Mouse (Mus musculus): ENCODE data around the gene Ptprcap. TPM values are rescaled to one million over a fixed set of nuclear protein-coding genes. Genes with fewer than 3 reads are reported as not detected.

Ptprcap gene
- total RNA-seq, 2 experiments from 2014 or later: 0.65 to 2.0 TPM

DNA sequence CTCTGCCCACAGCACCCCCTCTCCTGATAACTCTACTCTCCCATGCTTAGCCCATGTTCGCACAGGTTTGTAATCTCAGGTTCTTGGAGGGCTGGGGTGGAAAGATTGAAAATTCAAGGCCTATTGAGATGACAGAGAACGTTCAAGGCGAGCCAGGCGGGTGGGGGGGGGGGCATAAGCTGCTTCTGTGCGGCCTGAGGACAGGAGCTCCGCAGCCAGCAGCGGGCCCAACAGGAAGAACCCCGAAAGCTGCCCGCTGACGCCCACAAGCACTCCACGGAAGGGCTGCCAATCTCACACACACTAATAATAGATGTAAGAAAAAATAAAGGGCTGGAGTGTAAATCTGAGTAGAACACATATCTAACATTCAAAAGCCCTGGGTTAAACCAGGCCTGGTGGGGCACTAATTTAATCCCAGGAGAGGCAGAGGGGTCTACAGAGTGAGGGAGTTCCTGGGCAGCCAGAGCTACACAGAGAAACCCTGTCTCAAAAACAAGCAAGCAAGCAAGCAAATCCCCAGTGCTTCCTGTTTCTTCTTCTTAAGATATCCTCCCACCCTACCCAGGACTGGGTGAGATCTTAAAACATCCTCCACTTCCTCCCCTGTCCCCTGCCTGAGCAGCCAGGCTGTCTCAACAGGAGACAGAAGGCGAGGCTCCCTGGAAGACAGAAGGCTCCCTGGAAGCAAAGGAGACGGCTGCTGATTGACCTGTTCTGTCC, 50.4 kb downstream of the Ptprcap start:
- intact Hi-C loops (cut with DNase I): loop anchor here (5.0 kb wide), 1 partner anchor 76 kb away; the partner anchor contains the start of gene Aip
- DNase-seq (ENCODE audit: extremely low spot score in 1 of 2, low spot score in 2 of 2): no peak

DNA sequence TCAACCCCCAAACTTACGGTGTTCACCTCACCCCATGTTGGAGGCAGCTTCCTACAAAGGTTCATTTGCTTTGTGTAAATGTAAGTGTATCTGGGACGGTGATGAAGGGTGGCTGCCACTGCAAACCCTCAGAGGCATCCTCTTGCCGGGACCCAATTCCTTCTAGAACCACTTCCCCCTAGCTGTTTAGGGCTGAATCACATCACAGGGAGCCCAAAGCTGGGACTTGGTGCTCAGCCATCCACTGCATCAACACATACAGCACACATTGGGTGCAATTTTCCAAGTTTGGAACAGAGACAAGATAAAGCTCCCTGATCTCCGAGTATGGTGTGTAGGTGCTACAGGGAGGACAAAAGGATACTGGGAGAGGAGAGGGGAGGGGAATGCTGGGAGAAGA, 51.5 kb downstream of the Ptprcap start:
- DNase-seq (ENCODE audit: extremely low spot score in 1 of 2, low spot score in 2 of 2): no peak
- intact Hi-C loops (cut with DNase I): loop anchor here (5.0 kb wide), 1 partner anchor 78 kb away; the partner anchor contains the start of gene Aip

Other genes starting within 250 kb of the Ptprcap start
- gene Tcirg1, start 246.5 kb upstream of the Ptprcap start, total RNA-seq (2021): 10 to 100 TPM; 14.2 to 22.4 TPM
- 100 to 1,000 TPM; 123 to 130 TPM for gene Ndufs8, start 240.8 kb upstream of the Ptprcap start, total RNA-seq (2021)
- 1 to 10 TPM; 1.5 to 1.7 TPM for gene Aldh3b1, start 223.8 kb upstream of the Ptprcap start, total RNA-seq (2021)
- gene Unc93b1, start 218.4 kb upstream of the Ptprcap start, total RNA-seq (2021): 10 to 100 TPM; 15.0 to 16.3 TPM
- not detected for gene Aldh3b3, start 195.0 kb upstream of the Ptprcap start, total RNA-seq (2021)
- gene Aldh3b2, start 181.3 kb upstream of the Ptprcap start, total RNA-seq (2021): 1 to 10 TPM; 2.3 to 2.4 TPM
- gene Acy3, start 167.0 kb upstream of the Ptprcap start, total RNA-seq (2021): 1 to 10 TPM; 1.7 to 1.8 TPM
- gene Tbx10, start 160.9 kb upstream of the Ptprcap start, total RNA-seq (2021): not detected
- gene Nudt8, start 153.0 kb upstream of the Ptprcap start, total RNA-seq (2021): 10 to 100 TPM in 1 of 2 experiments, 1 to 10 TPM in 1; 9.7 to 11.2 TPM
- gene Gm49405, start 153.0 kb upstream of the Ptprcap start, total RNA-seq (2021): 1 to 10 TPM in 1 of 2 experiments, under 1 TPM in 1; 0.81 to 1.4 TPM
- gene Doc2g, start 150.3 kb upstream of the Ptprcap start, total RNA-seq (2021): 1 to 10 TPM; 3.3 to 4.1 TPM
- gene Ndufv1, start 140.8 kb upstream of the Ptprcap start, total RNA-seq (2021): 100 to 1,000 TPM; 209 to 221 TPM
- gene Gstp1, start 115.6 kb upstream of the Ptprcap start, total RNA-seq (2021): 100 to 1,000 TPM; 226 to 232 TPM
- 10 to 100 TPM; 21.7 to 24.2 TPM for gene Gstp2, start 107.6 kb upstream of the Ptprcap start, total RNA-seq (2021)
- not detected for gene Gstp3, start 94.0 kb upstream of the Ptprcap start, total RNA-seq (2021)
- gene Cabp2, start 72.0 kb upstream of the Ptprcap start, total RNA-seq (2021): not detected
- gene Cdk2ap2, start 56.4 kb upstream of the Ptprcap start, total RNA-seq (2021): 10 to 100 TPM; 20.4 to 21.6 TPM
- 100 to 1,000 TPM; 234 to 237 TPM for gene Pitpnm1, start 53.6 kb upstream of the Ptprcap start, total RNA-seq (2021)
- 10 to 100 TPM; 74.2 to 83.5 TPM for gene Aip, start 27.7 kb upstream of the Ptprcap start, total RNA-seq (2021)
- gene Gpr152, start 13.8 kb upstream of the Ptprcap start, total RNA-seq (2021): not detected
- gene Cabp4, start 9.6 kb upstream of the Ptprcap start, total RNA-seq (2021): under 1 TPM in 1 of 2 experiments, not detected in 1; 0.24 TPM
- 10 to 100 TPM; 80.4 to 92.7 TPM for gene Coro1b, start 5.0 kb upstream of the Ptprcap start, total RNA-seq (2021)
- gene Rps6kb2, start 9.8 kb downstream of the Ptprcap start, total RNA-seq (2021): 10 to 100 TPM; 34.1 to 35.0 TPM
- 1 to 10 TPM; 3.1 to 3.5 TPM for gene Carns1, start 21.9 kb downstream of the Ptprcap start, total RNA-seq (2021)
- gene Tbc1d10c, start 37.7 kb downstream of the Ptprcap start, total RNA-seq (2021): 1 to 10 TPM; 2.0 to 3.5 TPM
- gene Ppp1ca, start 38.5 kb downstream of the Ptprcap start, total RNA-seq (2021): 100 to 1,000 TPM; 331 to 336 TPM
- gene Rad9a, start 48.1 kb downstream of the Ptprcap start, total RNA-seq (2021): 1 to 10 TPM; 8.9 to 9.3 TPM
- gene Clcf1, start 60.6 kb downstream of the Ptprcap start, total RNA-seq (2021): 1 to 10 TPM; 1.5 to 1.7 TPM
- not detected for gene AC109138.7, start 60.8 kb downstream of the Ptprcap start, total RNA-seq (2021)
- 10 to 100 TPM; 12.8 to 16.2 TPM for gene Pold4, start 78.3 kb downstream of the Ptprcap start, total RNA-seq (2021)
- gene Ssh3, start 115.6 kb downstream of the Ptprcap start, total RNA-seq (2021): 10 to 100 TPM; 49.5 to 55.1 TPM
- gene Ankrd13d, start 129.5 kb downstream of the Ptprcap start, total RNA-seq (2021): 10 to 100 TPM; 87.8 to 91.7 TPM
- 100 to 1,000 TPM; 146 to 154 TPM for gene Grk2, start 152.6 kb downstream of the Ptprcap start, total RNA-seq (2021)
- 10 to 100 TPM; 66.6 to 67.3 TPM for gene Kdm2a, start 244.7 kb downstream of the Ptprcap start, total RNA-seq (2021)